Mouse (Mus musculus) left cerebral cortex, postnatal 25 days (tissue): ENCODE measurements around the gene Morc4. TPM values are rescaled to one million over a fixed set of nuclear protein-coding genes. Genes with fewer than 3 reads are reported as not detected.
A peak's percentile ranks its signal among the peaks of the same experiment; 100 is the strongest.

Source experiments
- DNase-seq, 2 experiments: peaks; one replicate each; pipeline ENCODE4 v3.0.0; 2022; ENCODE audit warnings: low spot score in 2 of 2, mixed read lengths in 1 of 2
- intact Hi-C: fragments of 180-260 bp; cut with DNase I; formaldehyde crosslinking; loops from one replicate; pipeline ENCODE4 v1.15.1; 2025
- total RNA-seq, 2 experiments: library from RNA; stranded (reverse); gene quantifications; 2 replicates each; pipeline ENCODE4 v1.2.3; 2021

The Morc4 gene
- total RNA-seq = 1 to 10 TPM; 4.5 to 6.2 TPM

DNA sequence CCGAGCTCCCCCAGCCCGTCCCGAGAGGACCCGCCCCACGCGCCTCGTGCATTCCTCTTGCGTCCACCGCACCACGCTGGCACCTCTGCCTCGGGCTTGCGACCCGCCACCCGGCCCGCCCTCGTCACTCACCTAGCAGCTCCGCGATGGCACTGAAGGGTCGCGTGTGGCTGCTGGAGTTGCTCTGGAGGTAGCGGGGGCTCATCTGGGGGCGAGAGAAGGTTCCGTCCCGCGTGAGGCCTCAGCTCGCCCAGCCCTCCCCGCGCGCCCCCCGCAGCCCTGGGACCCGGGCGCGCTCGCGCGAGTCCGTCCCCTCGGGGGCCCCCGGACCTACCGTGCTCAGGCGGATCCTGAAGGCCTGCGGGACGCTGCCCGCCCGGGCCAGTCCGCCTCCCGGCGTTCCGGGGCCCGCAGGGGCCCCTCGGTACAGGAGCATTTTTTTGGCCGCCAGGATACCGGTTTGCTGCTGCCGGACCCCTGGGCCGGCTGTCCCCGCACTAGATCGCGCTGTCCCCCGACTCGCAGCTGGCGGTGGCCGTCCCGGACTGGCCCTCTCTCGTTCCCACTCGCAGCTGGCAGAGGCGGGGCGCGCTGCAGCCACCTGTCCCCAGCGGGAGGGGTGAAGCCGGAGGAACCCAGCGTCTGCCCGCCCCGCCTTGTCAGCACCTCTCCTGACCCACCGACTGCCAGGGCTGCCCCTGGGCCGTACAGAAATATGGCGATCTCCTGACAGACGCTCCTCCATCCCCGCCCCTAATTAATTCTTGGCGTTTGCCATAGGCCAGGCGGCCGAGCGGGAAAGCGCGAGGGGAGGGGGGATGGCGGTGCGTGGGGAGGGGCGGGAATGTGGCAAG is at the start of gene Morc4:
Morc4 (minus strand) TSS at position 740 of the 854 bp plus-strand sequence.
- intact Hi-C loops = no loop called here
- DNase-seq = peak; percentile 43 to 56

DNA sequence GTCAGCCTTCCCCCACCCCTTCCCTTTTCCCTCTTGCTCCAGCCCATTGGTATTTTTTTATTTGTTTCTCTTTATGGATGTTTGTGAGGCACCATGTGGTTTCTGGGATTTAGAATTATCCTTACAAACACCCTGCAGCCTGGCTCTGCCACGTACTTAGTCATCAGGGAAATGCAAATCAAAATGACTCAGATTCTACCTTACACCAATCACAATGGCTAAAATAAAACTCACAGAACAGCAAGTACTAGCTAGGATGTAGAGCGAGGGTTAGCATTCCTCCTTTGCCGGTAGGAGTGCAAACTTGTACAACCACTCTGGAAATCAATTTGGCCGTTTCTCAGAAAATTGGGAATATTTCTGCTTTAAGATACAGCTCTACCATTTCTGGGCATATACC is 49.1 kb upstream of the Morc4 start:
- intact Hi-C loops = no loop called here
- peak in 1 of 2 experiments; percentile 38 for DNase-seq

DNA sequence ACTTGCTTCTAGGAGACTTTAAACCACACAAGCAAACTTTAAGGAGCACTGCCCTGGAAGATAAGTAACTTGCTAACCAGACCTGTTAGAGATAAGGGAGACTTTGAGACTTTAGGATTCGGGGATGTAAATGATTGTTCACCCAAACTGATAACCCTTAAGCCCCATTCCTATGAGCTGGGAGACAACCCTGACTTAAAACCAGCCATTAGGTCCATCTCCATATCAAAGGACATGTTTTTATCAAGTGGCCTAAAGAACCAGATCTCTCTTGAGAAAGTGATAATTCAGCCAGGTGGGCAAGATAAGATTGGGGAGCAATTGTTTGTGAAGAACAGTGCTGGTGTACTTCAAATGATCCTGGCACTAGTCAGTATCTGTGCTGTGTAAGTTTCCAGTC is 19.9 kb upstream of the Morc4 start:
- intact Hi-C loops = no loop called here
- no peak for DNase-seq

DNA sequence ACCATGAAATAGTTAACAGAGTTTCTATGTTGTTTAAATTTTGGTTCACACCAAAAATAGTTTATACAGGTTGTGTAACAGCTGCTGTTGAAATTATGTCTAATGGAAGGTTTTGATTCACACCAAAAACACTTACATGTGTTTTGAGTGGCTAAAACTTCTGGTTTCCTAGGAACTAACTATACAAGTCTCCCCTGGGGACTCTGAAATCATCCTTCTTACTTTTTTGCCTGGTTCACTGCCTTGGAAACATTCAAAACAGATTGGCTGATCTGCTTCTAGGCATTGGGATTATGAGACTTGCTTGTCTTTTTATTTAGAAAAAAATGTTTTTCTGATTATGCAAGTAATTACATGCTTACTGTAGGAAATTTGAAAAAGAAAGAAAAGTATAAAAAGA is 11.7 kb upstream of the Morc4 start:
- DNase-seq = no peak
- intact Hi-C loops = no loop called here

DNA sequence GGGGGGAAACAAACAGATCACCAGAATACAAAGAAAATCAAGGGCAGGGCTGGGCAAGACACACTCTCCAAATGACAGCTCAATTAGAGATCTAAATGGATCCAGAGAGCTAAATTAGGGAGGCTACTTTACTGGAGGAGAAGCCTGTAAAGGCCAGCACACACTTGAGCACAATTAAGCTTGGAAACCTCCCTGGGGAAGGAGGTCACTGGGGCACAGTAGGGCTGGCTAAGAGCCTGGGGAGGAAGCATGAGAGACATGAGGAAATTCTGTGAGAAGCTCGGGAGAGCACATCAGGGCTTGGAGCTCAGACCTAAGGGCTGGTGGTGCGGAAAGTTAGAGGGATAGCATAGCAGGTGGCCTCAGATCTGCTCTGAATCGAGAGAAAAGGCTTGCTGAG is 6.5 kb upstream of the Morc4 start:
- no peak for DNase-seq
- intact Hi-C loops = no loop called here

DNA sequence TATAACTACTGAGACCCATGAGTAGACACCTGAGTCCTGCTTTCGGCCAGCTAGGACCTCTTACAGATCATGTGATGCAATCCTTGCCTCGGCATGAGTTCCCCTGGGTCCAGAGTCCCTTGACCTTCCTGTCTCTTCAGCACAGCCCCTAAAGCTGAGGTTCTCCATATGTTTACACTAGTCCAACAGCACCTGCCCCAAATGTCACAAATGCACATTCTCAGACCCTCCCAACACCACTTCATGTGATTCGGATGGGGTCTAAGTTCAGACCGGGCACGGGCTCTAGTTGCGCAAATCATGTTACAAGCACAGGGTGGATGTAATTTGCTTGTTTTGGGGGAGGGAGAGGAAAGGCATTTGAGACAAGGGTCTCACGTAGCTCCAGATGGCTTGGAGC is 5.6 kb upstream of the Morc4 start:
- intact Hi-C loops = no loop called here
- no peak for DNase-seq

DNA sequence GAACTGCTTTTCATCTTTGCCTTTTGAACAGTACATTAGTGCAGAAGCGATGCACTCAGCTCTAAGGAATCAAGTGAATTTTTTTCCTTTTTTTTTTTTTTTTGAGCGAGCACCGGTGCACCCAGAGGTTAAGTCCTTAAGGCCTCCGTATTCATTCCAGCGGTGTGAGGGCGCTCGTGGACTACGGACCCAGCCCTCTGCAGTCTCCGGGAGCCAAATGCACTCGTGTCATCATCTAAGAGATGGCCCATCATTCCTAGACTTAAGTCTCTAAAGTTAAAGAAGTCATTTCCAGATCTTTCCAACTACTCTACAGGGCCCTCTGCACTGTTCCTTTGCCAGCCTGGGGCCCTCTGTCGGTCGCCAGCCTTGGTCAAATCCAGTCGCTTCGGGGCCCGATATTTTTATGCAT is 1.2 kb downstream of the Morc4 start:
- DNase-seq = peak in 1 of 2 experiments; percentile 18
- intact Hi-C loops = no loop called here

DNA sequence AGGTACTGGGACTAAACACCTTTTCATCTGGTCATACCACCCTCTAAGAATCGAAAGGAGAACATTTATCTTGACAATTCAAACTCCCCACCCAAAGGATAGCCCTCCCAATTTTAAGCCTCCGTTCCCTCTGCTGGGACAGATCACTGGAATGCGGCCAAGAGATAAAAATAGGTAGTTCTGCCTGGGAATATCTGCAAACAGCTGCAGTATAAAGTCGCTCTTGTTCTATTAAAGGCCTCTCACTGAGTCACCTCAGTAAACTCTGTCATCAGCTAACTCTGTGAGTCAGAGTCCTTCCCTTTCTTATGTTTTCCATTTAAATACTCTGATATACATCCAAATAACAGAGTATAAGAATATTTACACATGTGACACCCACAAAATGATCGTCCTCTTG is 12.1 kb downstream of the Morc4 start:
- intact Hi-C loops = no loop called here
- DNase-seq = peak in 1 of 2 experiments; percentile 28

DNA sequence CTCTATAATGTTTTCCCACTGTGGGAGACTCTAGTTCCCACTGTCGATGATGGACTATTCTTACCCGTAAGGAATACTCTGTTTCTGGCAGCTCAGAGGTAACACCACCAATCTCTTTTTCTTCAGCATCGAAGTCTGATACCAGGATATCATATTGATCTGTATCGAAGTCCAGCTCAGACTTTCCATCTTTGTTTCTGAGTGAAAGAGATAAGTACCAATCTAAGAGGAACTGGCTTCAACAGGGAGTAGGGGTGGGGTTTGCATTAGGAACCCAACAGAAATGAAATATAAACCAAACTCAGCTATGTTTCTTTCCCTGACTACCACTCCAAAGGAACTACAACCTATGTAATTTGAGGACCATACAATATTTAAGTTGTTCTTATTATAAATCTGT is 16.7 kb downstream of the Morc4 start:
- no peak for DNase-seq
- intact Hi-C loops = no loop called here

DNA sequence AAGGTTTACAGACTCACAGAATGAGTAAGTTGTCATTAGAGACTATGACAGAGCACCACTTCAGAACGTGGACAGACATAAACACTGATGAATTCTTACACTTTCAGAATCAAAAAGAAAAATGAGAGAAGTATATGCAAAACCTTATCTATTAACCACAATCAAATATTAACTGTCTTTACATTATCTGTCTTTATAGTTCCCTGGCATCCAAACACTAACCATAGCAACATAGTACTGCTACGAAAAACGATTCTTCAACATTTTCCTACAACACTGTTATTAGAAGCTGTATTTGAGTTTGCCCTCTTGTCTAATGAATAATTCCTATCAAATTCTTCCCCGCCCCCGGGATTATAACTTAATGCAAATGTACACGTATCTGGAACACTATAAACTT is 30.4 kb downstream of the Morc4 start:
- intact Hi-C loops = no loop called here
- DNase-seq = no peak

DNA sequence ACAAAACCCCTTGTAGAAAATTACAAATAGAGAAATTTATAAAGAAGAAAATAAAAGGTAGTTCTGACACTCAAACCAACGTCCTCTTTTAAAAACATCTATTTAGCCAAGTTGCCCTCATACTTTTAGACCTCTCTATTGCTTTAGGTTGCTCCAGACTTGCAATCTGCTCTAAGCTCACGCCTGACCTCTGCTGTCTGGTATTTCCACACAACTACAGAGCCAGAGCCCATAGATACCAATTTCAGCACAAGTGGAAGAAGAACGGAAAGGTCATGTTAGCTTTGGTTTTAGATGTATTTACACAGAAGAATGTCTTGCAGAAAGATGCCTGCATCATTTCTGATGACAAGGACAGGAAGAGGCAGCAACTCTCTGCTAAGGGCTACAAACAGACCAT is 32.4 kb downstream of the Morc4 start:
- intact Hi-C loops = loop anchor here (10.0 kb wide), 1 partner anchor 464 kb away; no protein-coding TSS in a partner anchor
- no peak for DNase-seq

DNA sequence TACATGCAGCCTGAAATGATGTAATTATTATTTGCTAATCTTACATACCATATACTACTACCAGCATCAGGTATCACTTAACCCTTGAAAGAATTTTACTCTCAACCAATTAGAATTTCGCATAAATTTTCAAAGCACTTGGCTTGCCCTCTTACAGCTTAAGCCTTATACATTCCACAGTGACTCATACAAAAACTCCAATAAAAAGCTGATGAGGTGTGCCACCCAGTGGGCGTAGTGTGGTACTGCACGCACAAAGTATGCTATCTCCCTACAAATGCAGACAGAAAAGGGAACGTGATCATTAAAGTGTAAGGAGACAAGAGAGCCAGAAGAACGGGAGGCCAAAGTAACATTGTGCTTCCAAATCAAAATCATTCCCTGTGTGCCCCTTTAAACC is 39.0 kb downstream of the Morc4 start:
- peak; percentile 27 to 51 for DNase-seq
- intact Hi-C loops = loop anchor here (2.0 to 10.0 kb wide), 2 partner anchors 58 to 458 kb away; no protein-coding TSS in a partner anchor

DNA sequence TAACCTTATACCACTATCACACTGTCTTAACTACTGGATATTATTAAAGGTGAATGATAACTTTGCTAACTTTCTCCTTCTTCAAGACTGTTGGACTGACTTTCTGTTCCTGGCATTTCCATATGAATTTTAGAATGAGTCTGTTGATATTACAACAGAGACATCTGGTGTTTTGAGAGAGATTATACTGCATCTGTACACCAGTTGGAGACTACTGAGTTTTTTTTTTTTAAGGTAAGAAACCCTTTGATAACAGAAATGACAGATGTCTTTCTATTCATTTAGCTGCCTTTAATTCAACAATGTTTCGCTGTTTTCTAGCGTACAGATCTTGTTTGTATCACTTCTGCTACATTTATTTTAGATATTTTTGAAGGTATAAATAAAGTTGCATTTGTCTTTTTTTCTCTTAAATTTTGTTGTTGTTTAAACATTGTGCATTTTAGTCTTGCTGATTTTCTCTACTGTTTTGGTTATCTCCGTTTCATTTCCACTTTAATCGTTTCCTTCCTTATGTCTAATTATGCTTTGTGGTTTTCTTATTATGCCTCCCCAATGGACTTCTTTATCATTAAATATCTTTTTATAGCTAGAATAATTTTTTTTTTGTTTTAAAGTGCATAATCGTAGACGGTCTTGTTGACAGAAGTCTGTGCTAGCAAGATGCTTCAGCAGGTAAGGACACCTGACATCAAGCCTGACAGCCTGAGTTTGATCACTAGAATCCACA is 42.9 kb downstream of the Morc4 start:
- intact Hi-C loops = no loop called here
- DNase-seq = no peak

DNA sequence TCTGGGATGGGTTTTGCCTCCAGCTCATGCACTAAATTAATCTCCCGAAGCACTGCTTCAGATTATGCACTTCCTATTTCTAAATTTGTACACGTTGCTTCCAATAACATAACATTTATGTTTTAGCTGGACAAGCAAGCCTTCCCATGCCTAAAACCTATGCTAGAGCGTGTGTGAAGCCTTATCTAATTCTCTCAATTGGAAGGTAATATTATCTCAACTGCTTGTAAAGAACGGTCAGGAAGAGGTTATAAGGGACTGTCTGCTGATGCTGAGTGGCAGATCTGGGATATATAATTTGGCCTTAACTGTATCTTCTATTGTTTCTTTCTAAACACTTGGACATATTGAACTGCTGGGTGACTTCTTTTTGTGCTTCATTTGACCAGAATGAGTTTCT is 44.6 kb downstream of the Morc4 start:
- intact Hi-C loops = no loop called here
- no peak for DNase-seq

DNA sequence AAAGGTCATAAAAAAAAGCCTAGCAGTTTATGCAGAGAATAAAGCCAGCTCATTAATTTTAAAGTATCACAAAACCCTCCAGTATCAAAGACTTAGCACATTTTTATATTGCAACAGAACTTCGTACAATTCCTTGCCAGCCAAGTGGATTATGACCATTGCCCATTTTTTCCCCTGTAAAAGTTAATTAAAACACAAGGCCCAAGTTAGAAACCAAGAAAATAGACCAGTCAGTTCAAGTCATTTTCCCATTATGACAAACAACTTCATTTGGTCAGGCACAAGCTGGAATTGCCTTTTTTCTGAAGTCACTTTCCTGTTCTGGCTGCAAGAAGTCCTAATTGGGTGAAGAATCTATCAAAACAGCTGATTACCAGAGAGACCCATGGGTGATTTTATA is 46.1 kb downstream of the Morc4 start:
- intact Hi-C loops = no loop called here
- DNase-seq = no peak

DNA sequence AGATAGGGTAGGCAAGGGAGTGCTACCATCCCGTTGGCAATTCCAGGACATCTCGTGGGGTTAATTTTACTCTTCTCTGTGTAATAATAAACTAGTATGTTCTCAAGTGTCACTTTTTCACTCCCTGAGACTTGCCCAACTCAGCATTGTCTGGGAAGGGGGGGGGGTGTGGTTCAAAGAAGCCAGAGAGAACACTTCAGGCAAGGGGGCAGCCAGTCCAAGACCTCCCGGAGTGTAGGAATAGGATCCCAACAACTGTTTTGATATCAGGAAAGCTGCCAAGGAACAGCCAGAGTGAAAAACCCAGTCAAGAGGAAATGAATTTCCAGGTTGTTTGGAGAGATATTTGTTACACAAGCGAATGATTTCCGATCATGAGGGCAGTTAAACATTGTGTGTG is 56.3 kb downstream of the Morc4 start:
- DNase-seq = no peak
- intact Hi-C loops = no loop called here

DNA sequence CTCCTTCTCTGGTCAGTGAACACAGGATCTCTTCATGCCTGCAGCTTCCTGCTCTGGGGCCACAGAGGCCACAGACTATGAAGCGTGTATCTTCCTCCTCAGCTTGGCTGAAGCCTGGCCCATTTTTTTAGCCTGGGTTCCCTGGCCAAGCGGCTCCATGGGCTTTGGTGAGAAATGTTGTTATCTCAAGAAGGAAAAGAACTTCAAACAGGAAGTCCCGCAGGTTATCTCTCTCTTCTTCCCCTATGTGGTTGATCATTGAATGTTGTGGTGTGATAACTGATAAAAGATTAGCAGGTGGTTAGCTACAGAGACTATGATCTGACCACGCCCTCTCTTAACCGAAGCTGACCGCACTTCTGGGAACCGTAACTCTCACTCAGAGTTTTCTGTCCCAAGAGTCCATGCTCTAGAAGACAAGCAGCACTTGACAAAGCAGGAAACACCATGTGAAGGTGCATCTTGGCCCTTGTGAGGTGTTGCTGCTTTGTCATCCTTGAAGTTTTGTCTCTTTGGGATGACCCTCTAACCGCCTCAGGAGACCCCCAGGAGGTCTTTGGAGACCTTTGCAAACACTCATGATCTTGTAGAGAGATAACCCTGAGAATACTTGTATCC is 57.4 kb downstream of the Morc4 start:
- intact Hi-C loops = no loop called here
- DNase-seq = no peak

DNA sequence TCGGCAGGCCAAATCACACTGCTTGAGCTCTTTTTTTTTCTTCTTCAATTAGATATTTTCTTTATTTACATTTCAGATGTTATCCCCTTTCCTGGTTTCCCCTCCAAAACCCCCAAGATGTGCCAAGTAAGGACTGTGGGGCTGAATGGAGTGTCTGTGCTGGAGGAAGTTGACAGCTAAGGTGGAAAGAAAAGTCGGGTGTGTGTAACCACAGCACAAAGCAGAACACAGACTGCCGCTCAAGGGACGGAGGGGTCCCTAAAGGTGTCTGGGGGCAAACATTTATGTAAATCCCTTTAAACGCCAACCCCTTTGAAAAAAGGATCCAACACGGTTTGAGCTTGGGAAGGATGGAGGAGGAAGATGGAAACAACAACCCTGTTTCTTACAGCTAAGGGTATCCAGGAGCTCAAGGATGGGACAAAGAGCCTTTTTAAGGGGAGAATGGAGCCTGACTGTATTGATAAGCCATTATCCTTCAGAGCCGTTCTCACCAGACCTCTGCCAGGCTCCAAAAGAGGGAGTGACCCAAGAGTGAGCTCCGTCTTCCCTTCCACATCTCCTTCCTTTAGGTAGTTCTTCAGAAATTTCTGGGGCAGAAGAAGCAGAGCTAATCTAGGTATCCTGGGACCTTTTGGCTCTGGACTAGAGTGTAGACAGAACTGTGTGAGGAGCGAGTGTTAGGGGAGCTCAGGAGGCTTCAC is 58.0 kb downstream of the Morc4 start:
- no peak for DNase-seq
- intact Hi-C loops = no loop called here

DNA sequence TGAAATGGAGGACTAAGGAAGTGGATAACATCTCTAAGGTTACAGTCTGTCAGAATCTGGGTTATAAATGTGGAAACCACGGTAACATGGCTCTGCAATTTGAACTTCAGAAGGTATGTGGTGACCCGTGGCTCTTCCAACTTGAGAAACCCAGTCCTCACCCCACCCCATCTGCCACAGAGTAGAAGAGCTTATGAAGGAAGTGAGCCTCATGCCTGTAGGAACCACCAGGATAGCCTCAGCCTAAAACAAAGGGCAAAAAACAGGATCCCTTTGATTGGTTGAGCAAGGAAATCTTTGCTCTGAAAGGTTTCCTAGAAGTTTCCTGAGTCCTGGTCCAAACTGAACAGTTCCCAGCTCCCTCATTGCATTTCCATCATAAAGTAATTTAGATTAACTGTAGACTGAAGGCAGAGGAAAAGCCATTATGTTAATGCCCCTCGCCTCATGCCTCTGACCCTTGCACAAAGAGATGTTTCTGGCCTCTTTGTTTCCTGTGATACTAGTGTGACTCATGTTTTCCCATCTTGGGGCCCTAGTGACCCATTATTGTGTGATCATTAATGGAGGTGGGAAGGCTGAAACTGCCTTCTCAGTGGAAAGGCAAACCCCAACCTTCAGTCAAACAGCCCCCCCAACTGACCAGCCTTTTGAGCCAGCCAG is 58.7 kb downstream of the Morc4 start:
- DNase-seq = no peak
- intact Hi-C loops = no loop called here
